Mouse (Mus musculus) cerebellum, postnatal 36 days (tissue): ENCODE measurements at regions not wholly inside any gene's neighbourhood (a gene's known extent, or its start where the extent isn't known, plus 50 kb on each side); places are given as distances from the start of the nearest gene placed in this dataset.

Source experiments
- DNase-seq, 2 experiments: peaks; one replicate each; pipeline ENCODE4 v3.0.0; 2021 to 2022; ENCODE audit warnings: mixed read lengths in 2 of 2

GRCm38 (mm10) chr8:96929901-96930300, 1041.6 kb upstream of the Got2 start:
- no peak for DNase-seq

DNA sequence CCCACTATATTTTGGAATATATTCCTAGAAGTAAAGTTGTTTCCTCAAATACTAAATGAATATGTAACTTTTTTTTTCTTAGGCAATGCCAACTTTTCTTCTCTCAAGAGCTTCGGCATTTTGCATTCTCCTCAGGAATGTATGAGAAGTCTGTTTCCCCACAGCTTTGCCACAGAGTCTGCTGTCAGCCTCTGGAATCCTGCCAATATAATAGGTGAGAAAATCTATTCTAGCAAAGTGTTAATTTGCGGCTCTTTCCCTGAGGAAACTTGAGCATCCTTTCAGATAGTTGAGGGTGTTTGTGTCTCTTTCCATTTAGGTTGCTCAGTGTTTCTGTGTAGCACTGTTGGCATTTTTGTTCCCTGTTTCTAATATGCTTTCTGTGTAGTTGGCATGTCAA, 992.6 kb upstream of the Got2 start:
- DNase-seq: no peak

GRCm38 (mm10) chr8:96878793-96879192, 990.4 kb upstream of the Got2 start:
- no peak for DNase-seq

- DNase-seq: no peak
Measured at GRCm38 (mm10) chr8:96873465-96874094, 985.2 kb upstream of the Got2 start.

DNA sequence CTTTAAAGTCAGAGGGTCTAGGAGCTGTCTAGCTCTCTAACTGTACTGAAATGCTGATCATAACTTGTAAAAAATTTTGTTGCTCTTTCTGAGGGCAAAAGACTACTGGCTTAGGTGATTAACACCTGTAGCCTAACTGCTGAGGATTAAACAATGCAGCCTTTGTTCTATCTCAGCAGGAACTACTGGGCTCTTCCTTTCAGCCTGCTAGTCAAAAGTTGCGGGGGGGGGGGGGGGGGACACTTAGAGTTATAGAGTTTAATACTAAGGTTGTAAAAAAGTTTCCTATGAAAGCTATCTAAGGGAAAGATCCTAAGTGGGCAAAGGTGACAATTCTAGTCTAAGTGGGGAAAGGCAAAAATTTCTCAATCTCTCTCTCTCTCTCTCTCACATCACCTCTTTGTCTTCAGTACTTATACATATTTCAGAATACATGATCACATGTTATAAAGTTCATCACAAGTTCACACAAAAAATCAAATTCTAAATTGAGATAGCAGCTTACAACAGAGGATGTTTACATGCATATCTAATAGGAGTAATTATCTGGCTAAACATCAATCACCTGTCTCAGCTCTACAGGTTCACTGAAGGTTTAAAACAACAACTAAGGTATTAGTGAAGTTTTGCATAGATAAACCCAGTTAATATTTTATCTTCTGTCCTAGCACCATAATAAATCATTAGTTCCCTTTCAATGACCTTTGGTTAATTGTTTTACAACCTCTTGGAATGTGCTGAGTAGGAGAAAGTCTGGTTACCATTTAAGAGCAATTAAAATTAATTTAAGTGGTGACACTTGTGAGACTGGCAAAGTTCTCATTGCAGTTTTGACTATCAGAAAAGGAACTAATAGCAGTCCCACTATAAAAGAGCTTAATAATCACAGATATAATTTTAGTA, 980.1 kb upstream of the Got2 start:
- DNase-seq: no peak

- DNase-seq: peak; percentile 3
Measured at GRCm38 (mm10) chr8:96864606-96865005, 976.3 kb upstream of the Got2 start.

GRCm38 (mm10) chr8:96860870-96861462, 972.6 kb upstream of the Got2 start:
- DNase-seq: no peak

DNA sequence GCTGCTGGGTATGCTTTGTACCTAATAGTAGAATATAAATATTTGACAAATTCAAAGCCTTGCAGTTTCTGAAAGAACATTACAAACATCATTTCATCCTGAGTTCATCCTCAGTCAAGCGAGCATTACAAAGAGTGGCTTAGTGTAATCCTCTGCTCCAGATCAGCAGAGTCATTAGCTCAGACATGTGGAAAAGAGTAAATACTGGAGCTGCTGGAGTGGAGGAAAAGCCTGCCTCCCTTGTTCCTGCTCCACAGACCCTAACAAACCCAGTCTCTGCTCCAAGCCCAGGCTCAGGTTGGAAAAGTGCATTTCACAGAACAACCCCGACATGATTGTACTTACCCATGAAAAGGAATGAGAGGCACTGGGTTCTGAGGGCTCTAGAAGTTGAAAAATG, 955.2 kb upstream of the Got2 start:
- no peak for DNase-seq

GRCm38 (mm10) chr8:96835532-96835931, 947.2 kb upstream of the Got2 start:
- no peak for DNase-seq

DNA sequence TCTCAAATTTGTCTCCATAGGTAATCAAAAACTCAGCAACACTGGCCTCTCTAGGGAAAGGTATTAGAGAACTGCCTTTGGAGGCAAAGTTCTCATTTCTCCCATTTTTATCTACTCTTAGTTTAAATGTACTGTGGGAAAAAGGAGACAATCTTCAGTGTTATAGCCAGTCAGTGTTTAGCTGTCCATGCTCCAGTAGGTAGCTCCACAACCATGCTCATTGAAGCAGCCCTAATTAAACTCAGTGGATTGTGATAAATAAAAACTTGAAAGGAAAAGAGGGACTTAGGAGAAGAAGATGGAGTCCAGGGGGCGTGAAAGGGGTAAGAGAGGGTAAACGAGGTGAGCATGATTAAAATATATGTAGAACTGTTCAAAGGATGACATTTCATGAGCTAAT, 946.3 kb upstream of the Got2 start:
- DNase-seq: no peak

DNA sequence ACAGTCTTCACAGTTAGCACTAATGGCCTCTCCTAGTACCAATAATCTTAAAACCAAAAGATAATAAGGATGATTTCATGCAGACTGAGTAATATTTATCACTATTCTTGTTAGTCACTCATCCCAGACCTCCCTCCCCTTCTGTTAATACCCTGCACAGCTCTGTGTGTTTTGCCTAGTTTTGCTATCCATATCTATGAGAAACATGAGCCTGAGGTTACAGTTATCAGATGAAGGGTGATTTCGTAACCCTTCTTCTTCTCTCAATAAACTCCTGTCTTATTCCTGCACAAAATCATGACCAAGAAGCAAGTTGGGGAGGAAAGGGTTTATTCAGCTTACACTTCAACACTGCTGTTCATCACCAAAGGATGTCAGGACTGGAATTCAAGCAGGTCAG, 940.9 kb upstream of the Got2 start:
- DNase-seq: no peak

DNA sequence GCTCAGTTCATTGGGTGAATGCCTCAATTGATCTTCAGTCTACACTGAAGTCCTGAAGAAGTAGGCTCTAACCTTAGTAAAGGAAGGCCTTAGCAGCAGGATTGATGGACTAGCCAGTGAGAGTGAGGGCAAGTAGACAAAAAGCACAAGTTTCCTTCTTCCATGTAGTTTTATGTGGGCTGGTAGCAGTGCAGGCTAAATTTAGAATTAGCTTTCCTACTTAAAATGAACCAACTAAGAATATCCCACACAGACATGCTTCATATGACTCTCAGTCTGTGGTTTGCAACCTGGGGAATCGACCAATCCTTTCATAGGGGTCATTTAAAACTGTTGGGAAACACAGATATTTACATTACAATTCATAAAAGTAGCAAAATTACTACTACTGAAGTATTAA, 922.2 kb upstream of the Got2 start:
- DNase-seq: no peak
